Mouse (Mus musculus) midbrain, embryonic 16.5 days (tissue): Measurements from ENCODE around the gene Ahcyl1. TPM values are rescaled to one million over a fixed set of nuclear protein-coding genes. Genes with fewer than 3 reads are reported as not detected.

Source experiments
- ATAC-seq: fragments of 200-750 bp; cut with Nextera tagmentation; 2 replicates; pipeline ENCODE4 v1.8.0; 2017; ENCODE audit warnings: moderate TSS enrichment
- H3K27ac ChIP-seq: fragments of 300-500 bp; sonication (generic); 2 replicates; pipeline ENCODE4 v1.5.1; 2014; ENCODE audit warnings: mild to moderate bottlenecking, low read length, mixed read lengths
- H3K27me3 ChIP-seq: fragments of 300-500 bp; sonication (generic); 2 replicates; pipeline ENCODE4 v1.6.1; 2014; ENCODE audit warnings: low read depth, low read length, mixed read lengths; ENCODE audit not compliant: control insufficient read depth, insufficient read depth
- H3K36me3 ChIP-seq: fragments of 300-500 bp; sonication (generic); 2 replicates; pipeline ENCODE4 v1.6.1; 2014; ENCODE audit warnings: mild to moderate bottlenecking, low read length, moderate library complexity, mixed read lengths; ENCODE audit not compliant: control insufficient read depth, insufficient read depth
- H3K4me1 ChIP-seq: fragments of 300-500 bp; sonication (generic); 2 replicates; pipeline ENCODE4 v1.6.1; 2014; ENCODE audit warnings: mild to moderate bottlenecking, low read length, mixed read lengths; ENCODE audit not compliant: control insufficient read depth, insufficient read depth
- H3K4me2 ChIP-seq: fragments of 300-500 bp; sonication (generic); 2 replicates; pipeline ENCODE4 v1.6.1; 2014; ENCODE audit warnings: mild to moderate bottlenecking, low read length, mixed read lengths
- H3K4me3 ChIP-seq: fragments of 300-500 bp; sonication (generic); 2 replicates; pipeline ENCODE4 v1.5.1; 2014; ENCODE audit warnings: low read depth, mild to moderate bottlenecking, low read length, moderate library complexity, mixed read lengths
- H3K9ac ChIP-seq: fragments of 300-500 bp; sonication (generic); 2 replicates; pipeline ENCODE4 v1.6.1; 2014; ENCODE audit warnings: low read depth, low read length, mixed read lengths
- H3K9me3 ChIP-seq: fragments of 300-500 bp; sonication (generic); replicated peaks from 2 replicates; pipeline ENCODE4 v1.6.1; 2014; ENCODE audit warnings: mild to moderate bottlenecking, low read length, mixed read lengths; ENCODE audit not compliant: control insufficient read depth, poor library complexity, severe bottlenecking
- WGBS: fragments of 180-500 bp; shearing (Covaris S2); extraction: QIAGEN DNeasy Blood & Tissue Kit; methylation state at CpG from one replicate; pipeline ENCODE4 v1.1.7; 2014; 5-methylcytosine and 5-hydroxymethylcytosine counted together
- polyA plus RNA-seq: library from polyadenylated mRNA; unstranded; fragments of >200 nt; fragmentation: Nextera tagmentation; extraction: Ambion mirVana; gene quantifications from 2 replicates; pipeline ENCODE4 v1.2.1, GENCODE M21; 2015

Gene Ahcyl1
- polyA plus RNA-seq, 1 experiment from 2014 or later, result 114 TPM

- 97% methylated on average over 7 of the region's 7 CpGs for WGBS
- no peak overlapping the region for H3K9ac ChIP-seq
- no peak for ATAC-seq
- no peak overlapping the region for H3K4me3 ChIP-seq
- peaks cover 66% of the 10 kb centered on the region for H3K36me3 ChIP-seq
- no peak overlapping the region for H3K27ac ChIP-seq
- no peak overlapping the region for H3K4me2 ChIP-seq
- H3K4me1 ChIP-seq, result no peaks in the 10 kb centered on the region
- no peaks in the 10 kb centered on the region for H3K9me3 ChIP-seq
- no peaks in the 10 kb centered on the region for H3K27me3 ChIP-seq
Observed at GRCm38 (mm10) chr3:107622537-107622936, 73.8 kb downstream of the Ahcyl1 start.

GRCm38 (mm10) chr3:107621286-107622075, 74.9 kb downstream of the Ahcyl1 start:
- Histone ChIP-seq H3K4me2 (no peak overlapping the region), H3K4me3 (no peak overlapping the region), H3K27me3 (no peaks in the 10 kb centered on the region), H3K4me1 (no peaks in the 10 kb centered on the region), H3K36me3 (peaks cover 67% of the 10 kb centered on the region), H3K27ac (no peak overlapping the region), H3K9me3 (no peaks in the 10 kb centered on the region), H3K9ac (no peak overlapping the region)
- no peak for ATAC-seq
- 90% methylated on average over 21 of the region's 21 CpGs for WGBS

- H3K27ac ChIP-seq, result no peak overlapping the region
- H3K9ac ChIP-seq, result no peak overlapping the region
- no peaks in the 10 kb centered on the region for H3K4me1 ChIP-seq
- H3K4me2 ChIP-seq, result no peak overlapping the region
- H3K36me3 ChIP-seq, result peaks cover 68% of the 10 kb centered on the region
- WGBS, result 91% methylated on average over 6 of the region's 6 CpGs
- ATAC-seq, result no peak
- H3K4me3 ChIP-seq, result no peak overlapping the region
- no peaks in the 10 kb centered on the region for H3K9me3 ChIP-seq
- H3K27me3 ChIP-seq, result no peaks in the 10 kb centered on the region
Observed at GRCm38 (mm10) chr3:107619911-107620310, 76.4 kb downstream of the Ahcyl1 start.

GRCm38 (mm10) chr3:107617800-107618199, 78.6 kb downstream of the Ahcyl1 start:
- Histone ChIP-seq H3K27me3 (no peaks in the 10 kb centered on the region), H3K9me3 (no peaks in the 10 kb centered on the region), H3K36me3 (peaks cover 65% of the 10 kb centered on the region), H3K4me2 (no peak overlapping the region), H3K9ac (no peak overlapping the region), H3K4me1 (no peaks in the 10 kb centered on the region), H3K4me3 (no peak overlapping the region), H3K27ac (no peak overlapping the region)
- 99% methylated on average over 3 of the region's 3 CpGs for WGBS
- ATAC-seq, result no peak

Other genes starting within 250 kb of the Ahcyl1 start
- gene Kcnc4, start 237.0 kb downstream of the Ahcyl1 start, polyA plus RNA-seq, result 5.8 and 8.8 TPM in 2 replicates
- 17.5 and 23.3 TPM in 2 replicates for gene Slc6a17, start 178.5 kb downstream of the Ahcyl1 start, polyA plus RNA-seq
- not detected in 2 replicates for gene Ubl4b, start 141.5 kb downstream of the Ahcyl1 start, polyA plus RNA-seq
- 1.0 and 1.5 TPM in 2 replicates for gene Alx3, start 101.5 kb downstream of the Ahcyl1 start, polyA plus RNA-seq
- not detected in 2 replicates for gene Gm10961, start 65.2 kb downstream of the Ahcyl1 start, polyA plus RNA-seq
- 154 and 160 TPM in 2 replicates for gene Strip1, start 64.9 kb downstream of the Ahcyl1 start, polyA plus RNA-seq
- 6.0 and 6.3 TPM in 2 replicates for gene Csf1, start 63.9 kb upstream of the Ahcyl1 start, polyA plus RNA-seq
- not detected in 2 replicates for gene Eps8l3, start 180.7 kb upstream of the Ahcyl1 start, polyA plus RNA-seq
- gene Gstm5, start 199.3 kb upstream of the Ahcyl1 start, polyA plus RNA-seq, result 225 and 239 TPM in 2 replicates
- 44.7 and 62.2 TPM in 2 replicates for gene Gstm7, start 235.3 kb upstream of the Ahcyl1 start, polyA plus RNA-seq
- 21.2 and 23.2 TPM in 2 replicates for gene Gstm6, start 247.2 kb upstream of the Ahcyl1 start, polyA plus RNA-seq